Mouse (Mus musculus) CH12.LX (cell line): ENCODE measurements around the gene Rbm8a. TPM values are rescaled to one million over a fixed set of nuclear protein-coding genes. Genes with fewer than 3 reads are reported as not detected.

Experiments used
- DNase-seq: peaks from one replicate; pipeline ENCODE4 v3.0.0-alpha.2; 2013; ENCODE audit errors: extremely low read depth
- H3K27ac ChIP-seq: 2 replicates; pipeline ENCODE4 v1.5.1; 2012; ENCODE audit warnings: low read depth, mild to moderate bottlenecking, control low read depth, moderate library complexity; ENCODE audit not compliant: insufficient read depth
- H3K27me3 ChIP-seq: replicated peaks from 2 replicates; pipeline ENCODE3; 2012; ENCODE audit warnings: inconsistent platforms
- H3K36me3 ChIP-seq, 2 experiments: replicated peaks in 1 of 2; 2 replicates each; pipeline versions ENCODE3 to v1.6.1; 2012; ENCODE audit warnings: inconsistent platforms in 1 of 2, low read length in 1 of 2, mild to moderate bottlenecking in 1 of 2, mixed read lengths in 1 of 2, moderate library complexity in 1 of 2; ENCODE audit not compliant: control insufficient read depth in 1 of 2, insufficient read depth in 1 of 2
- H3K4me1 ChIP-seq, 2 experiments: 2 replicates each; pipeline ENCODE4 v1.6.1; 2012; ENCODE audit warnings: inconsistent platforms in 1 of 2, moderate library complexity in 1 of 2; ENCODE audit not compliant: insufficient read depth in 2 of 2, control insufficient read depth in 1 of 2
- H3K4me2 ChIP-seq: 2 replicates; pipeline ENCODE4 v1.6.1; 2012; ENCODE audit warnings: low read depth, mild to moderate bottlenecking, control low read depth; ENCODE audit not compliant: poor library complexity, insufficient read depth, severe bottlenecking
- H3K4me3 ChIP-seq, 3 experiments: fragments of 150-350 bp in 1 of 3; sonication (generic) in 1 of 3; replicated peaks in 1 of 3; 2 replicates each; pipeline versions ENCODE3 to v1.5.1; 2011 to 2012; ENCODE audit warnings: low read depth in 2 of 3, low read length in 2 of 3, mild to moderate bottlenecking in 2 of 3, moderate library complexity in 2 of 3, control low read depth in 1 of 3, improper control_type of control experiment in 1 of 3, inconsistent platforms in 1 of 3, mixed read lengths in 1 of 3; ENCODE audit not compliant: poor library complexity in 1 of 3
- H3K79me2 ChIP-seq: replicated peaks from 2 replicates; pipeline ENCODE4 v1.6.1; 2012; ENCODE audit warnings: mild to moderate bottlenecking, moderate library complexity; ENCODE audit not compliant: control insufficient read depth, poor library complexity, insufficient read depth, severe bottlenecking; ENCODE audit errors: extremely low read depth
- H3K9ac ChIP-seq: 2 replicates; pipeline ENCODE4 v1.6.1; 2012; ENCODE audit warnings: low read depth, mild to moderate bottlenecking, control low read depth, moderate library complexity; ENCODE audit not compliant: insufficient read depth
- H3K9me3 ChIP-seq: replicated peaks from 2 replicates; pipeline ENCODE3; 2012; ENCODE audit warnings: low read length, inconsistent platforms, mixed read lengths
- BHLHE40 ChIP-seq: IDR thresholded peaks from 2 replicates; pipeline ENCODE4 v1.6.1; 2011; ENCODE audit warnings: mild to moderate bottlenecking, low read depth, low read length, improper control_type of control experiment
- CHD1 ChIP-seq: IDR thresholded peaks from 2 replicates; pipeline ENCODE4 v1.6.1; 2012; ENCODE audit warnings: low read depth, low read length, improper control_type of control experiment, inconsistent platforms
- EP300 ChIP-seq: IDR thresholded peaks from 2 replicates; pipeline ENCODE4 v1.6.1; 2011; ENCODE audit warnings: low read length, improper control_type of control experiment
- ETS1 ChIP-seq: conservative IDR thresholded peaks from 2 replicates; pipeline ENCODE4 v1.6.1; 2012; ENCODE audit warnings: low read depth, mild to moderate bottlenecking, inconsistent platforms, low read length, improper control_type of control experiment, moderate library complexity
- HCFC1 ChIP-seq: IDR thresholded peaks from 2 replicates; pipeline ENCODE4 v1.6.1; 2012; ENCODE audit warnings: low read depth, mild to moderate bottlenecking, inconsistent platforms, low read length, improper control_type of control experiment
- IRF4 ChIP-seq: IDR thresholded peaks from 2 replicates; pipeline ENCODE4 v1.6.1; 2014; ENCODE audit warnings: low read depth, mild to moderate bottlenecking, inconsistent platforms, low read length, improper control_type of control experiment
- MAZ ChIP-seq: IDR thresholded peaks from 2 replicates; pipeline ENCODE4 v1.6.1; 2012; ENCODE audit warnings: low read depth, mild to moderate bottlenecking, inconsistent platforms, low read length, improper control_type of control experiment, moderate library complexity
- MEF2A ChIP-seq: IDR thresholded peaks from 2 replicates; pipeline ENCODE4 v1.6.1; 2014; ENCODE audit warnings: low read depth, mild to moderate bottlenecking, inconsistent platforms, low read length, improper control_type of control experiment, borderline replicate concordance
- MXI1 ChIP-seq: IDR thresholded peaks from 2 replicates; pipeline ENCODE4 v1.6.1; 2011; ENCODE audit warnings: mild to moderate bottlenecking, low read depth, low read length, improper control_type of control experiment
- MYC ChIP-seq: IDR thresholded peaks from 2 replicates; pipeline ENCODE4 v1.6.1; 2011; ENCODE audit warnings: low read depth, mild to moderate bottlenecking, improper control_type of control experiment, low read length
- NRF1 ChIP-seq: IDR thresholded peaks from 2 replicates; pipeline ENCODE4 v1.6.1; 2014; ENCODE audit warnings: low read depth, mild to moderate bottlenecking, inconsistent platforms, low read length, improper control_type of control experiment, moderate library complexity
- POLR2A ChIP-seq: IDR thresholded peaks from 2 replicates; pipeline ENCODE4 v1.6.1; 2011; ENCODE audit warnings: low read depth, mild to moderate bottlenecking, improper control_type of control experiment, low read length
- SIN3A ChIP-seq: IDR thresholded peaks from 2 replicates; pipeline ENCODE4 v1.6.1; 2012; ENCODE audit warnings: low read length, improper control_type of control experiment, inconsistent platforms
- TCF12 ChIP-seq: IDR thresholded peaks from 2 replicates; pipeline ENCODE4 v1.6.1; 2014; ENCODE audit warnings: low read depth, mild to moderate bottlenecking, inconsistent platforms, low read length, improper control_type of control experiment
- USF1 ChIP-seq: IDR thresholded peaks from 2 replicates; pipeline ENCODE4 v1.6.1; 2014; ENCODE audit warnings: low read depth, mild to moderate bottlenecking, inconsistent platforms, low read length, improper control_type of control experiment
- USF2 ChIP-seq: conservative IDR thresholded peaks from 2 replicates; pipeline ENCODE4 v1.6.1; 2011; ENCODE audit warnings: low read depth, low read length, improper control_type of control experiment
- ZC3H11A ChIP-seq: IDR thresholded peaks from 2 replicates; pipeline ENCODE4 v1.6.1; 2012; ENCODE audit warnings: low read depth, mild to moderate bottlenecking, inconsistent platforms, low read length, improper control_type of control experiment
- ZMIZ1 ChIP-seq: IDR thresholded peaks from 2 replicates; pipeline ENCODE4 v1.6.1; 2012; ENCODE audit warnings: low read depth, mild to moderate bottlenecking, inconsistent platforms, low read length, improper control_type of control experiment
- dilution Hi-C: fragments of 300-500 bp; cut with MboI; formaldehyde crosslinking; loops from 2 replicates; pipeline ENCODE4 v1.14.3; 2020; ENCODE audit warnings: low sequenced_read_pairs; ENCODE audit not compliant: extremely low pct_unique_long_range_greater_than_20kb, extremely low pct_ligation_motif_present
- in situ Hi-C: fragments of 300-500 bp; cut with MboI; formaldehyde crosslinking; loops from 3 replicates; pipeline ENCODE4 v1.14.3; 2019; ENCODE audit warnings: low sequenced_read_pairs, low pct_ligation_motif_present, low pct_unique_long_range_greater_than_20kb, mixed read lengths
- polyA plus RNA-seq: library from polyadenylated mRNA; unstranded; fragments of >175 nt; gene quantifications from 2 replicates; pipeline ENCODE4 v1.2.1, GENCODE M21; 2012; ENCODE audit warnings: low read depth; ENCODE audit not compliant: insufficient read length
- total RNA-seq, 2 experiments: library from RNA; depleted of rRNA; stranded (reverse); fragments of 300-350 nt in 1 of 2; fragments of >200 nt in 1 of 2; gene quantifications; 2 replicates each; pipeline ENCODE4 v1.2.3; 2012 to 2014

Rbm8a gene
- total and polyA plus RNA-seq, 3 experiments = 59.7 to 187 (median 80.3) TPM

DNA sequence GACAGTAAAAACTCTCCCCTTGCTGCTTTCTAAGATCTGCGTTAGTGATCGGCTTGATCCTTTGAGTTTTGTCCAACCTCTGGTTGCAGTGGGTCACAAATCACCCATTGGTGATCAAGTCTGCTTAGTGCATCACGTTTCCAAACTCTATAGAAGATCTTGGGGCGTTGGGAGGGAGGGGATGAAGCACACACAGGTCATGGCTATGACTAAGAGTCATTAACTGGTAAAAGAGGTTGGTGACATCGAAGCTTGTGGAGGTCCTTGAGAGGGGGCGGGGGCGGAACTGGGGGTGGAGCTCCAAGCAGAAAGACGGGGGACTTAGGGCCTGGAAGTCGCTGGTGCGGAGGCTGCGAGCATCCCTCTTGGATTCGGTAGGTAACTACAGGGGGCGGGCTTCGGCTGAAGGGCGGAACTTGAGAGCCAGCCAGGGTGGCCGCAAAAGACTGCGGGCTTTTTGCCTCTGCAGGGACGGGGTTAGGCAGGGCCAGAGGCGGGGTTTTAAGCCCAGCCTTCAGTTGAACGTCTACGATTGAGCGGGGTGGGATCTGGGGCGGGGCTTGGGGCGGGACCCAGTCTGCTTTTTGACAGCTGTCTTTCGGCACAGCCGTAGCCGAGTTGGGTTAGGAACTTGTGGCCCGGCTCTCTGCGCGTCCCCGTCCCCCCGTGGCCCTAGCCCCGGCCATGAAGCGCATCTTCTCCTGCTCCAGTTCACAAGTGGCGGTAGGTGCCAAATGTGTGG, 40.2 kb downstream of the Rbm8a start, which contains the start of gene Ankrd35 (continued):
- TF ChIP-seq HCFC1 (no peak), ZC3H11A (no peak), MEF2A (no peak), MXI1 (peak; percentile 82), SIN3A (peak; percentile 87; the same call in 1 of the 2 replicates), MYC (no peak)

- dilution Hi-C loops (no loop called here), in situ Hi-C loops (no loop called here)
- Histone ChIP-seq H3K9ac (peak overlapping the region; percentile 6; the same call in 1 of the 2 replicates), H3K79me2 (no peaks in the 10 kb centered on the region), H3K4me1 (peaks cover 25 to 43% of the 10 kb centered on the region in 2 experiments), H3K36me3 (no peaks in the 10 kb centered on the region), H3K4me2 (peak overlapping the region; percentile 75), H3K9me3 (no peaks in the 10 kb centered on the region), H3K27me3 (peaks cover 12% of the 10 kb centered on the region), H3K4me3 (peak overlapping the region in 1 of 3 experiments; percentile 8), H3K27ac (peak overlapping the region; percentile 16; the same call in 1 of the 2 replicates)
- DNase-seq = no peak
- 0 out of 2 replicates have a peak, but pooled peaks have one; percentile 45 for TF ChIP-seq MAZ
- no peak for TF ChIP-seq MEF2A
- peak; percentile 51 for TF ChIP-seq IRF4
- no peak for TF ChIP-seq MYC
- no peak for TF ChIP-seq NRF1
- TF ChIP-seq BHLHE40 = no peak
- TF ChIP-seq MXI1 = peak; percentile 55; the same call in 1 of the 2 replicates
- TF ChIP-seq SIN3A = peak; percentile 73
- no peak for TF ChIP-seq ZMIZ1
- no peak for TF ChIP-seq USF2
- peak; percentile 79; the same call in 1 of the 2 replicates for TF ChIP-seq CHD1
- no peak for TF ChIP-seq TCF12
- 0 out of 2 replicates have a peak, but pooled peaks have one; percentile 21 for TF ChIP-seq EP300
- TF ChIP-seq USF1 = no peak
- no peak for TF ChIP-seq POLR2A
- peak; percentile 28; the same call in 1 of the 2 replicates for TF ChIP-seq ETS1
Measured at GRCm38 (mm10) chr3:96671519-96671918, 41.8 kb downstream of the Rbm8a start.
